In genomic region chr1:151151089-151151488, GRCm38 (mm10) we compare ENCODE assay signal across 36 mouse cellular contexts. TPM values are rescaled to one million over a fixed set of nuclear protein-coding genes. Genes with fewer than 3 reads are reported as not detected.
"Had no signal": no experiment of that assay in that cellular context is flagged by ENCODE, and none has a peak within 500 bp of the region (broad histone marks: within the 10 kb centered on the region; RNA-seq: fewer than 3 reads in every experiment).

No protein-coding gene starts in this region.

- ATAC-seq: hindbrain, embryonic 16.5 days; inflammation-experienced regulatory T-cells, adult 6 months; intestine, embryonic 15.5 days; liver, embryonic 12.5 days had no signal

- H3K4me1 ChIP-seq: hindbrain, embryonic 10.5 days; hindbrain, embryonic 12.5 days; intestine, embryonic 15.5 days; kidney, embryonic 15.5 days; limb, embryonic 10.5 days; limb, embryonic 12.5 days; liver, embryonic 12.5 days had no signal

- H3K9ac ChIP-seq: heart, embryonic 12.5 days; hindbrain, embryonic 12.5 days; hindbrain, embryonic 14.5 days; intestine, embryonic 15.5 days; kidney, embryonic 15.5 days; limb, embryonic 12.5 days; liver, embryonic 12.5 days; liver, embryonic 14.5 days had no signal

- H3K4me3 ChIP-seq: gastrocnemius, adult 2 months; heart, adult 2 months; heart, embryonic 12.5 days; hindbrain, embryonic 10.5 days; hindbrain, embryonic 12.5 days; intestine, embryonic 15.5 days; kidney, embryonic 15.5 days; layer of hippocampus, adult 2 months; left cerebral cortex, adult 2 months; limb, embryonic 10.5 days; limb, embryonic 12.5 days; liver, embryonic 12.5 days had no signal

- DNase-seq: gastrocnemius, adult 2 months; gastrocnemius, postnatal 10 days; gastrocnemius, postnatal 25 days; heart, adult 2 months; heart, postnatal 10 days; heart, postnatal 4 days; kidney, adult 18-20 months; kidney, postnatal 14 days; kidney, postnatal 36 days; liver; lung, adult 2 months had no signal

- H3K27ac ChIP-seq: gastrocnemius, adult 2 months; heart, adult 2 months; hindbrain, embryonic 10.5 days; hindbrain, embryonic 12.5 days; hindbrain, embryonic 14.5 days; intestine, embryonic 15.5 days; kidney, embryonic 15.5 days; kidney, postnatal 0 days; layer of hippocampus, adult 2 months; left cerebral cortex, adult 2 months; limb, embryonic 10.5 days; limb, embryonic 12.5 days; liver, embryonic 12.5 days; liver, embryonic 14.5 days had no signal

- H3K9me3 ChIP-seq: hindbrain, embryonic 10.5 days; hindbrain, embryonic 12.5 days; intestine, embryonic 15.5 days; kidney, embryonic 15.5 days; limb, embryonic 10.5 days; liver, embryonic 12.5 days had no signal

- H3K36me3 ChIP-seq: heart, embryonic 12.5 days; hindbrain, embryonic 10.5 days; hindbrain, embryonic 12.5 days; intestine, embryonic 15.5 days; kidney, embryonic 15.5 days; limb, embryonic 10.5 days; limb, embryonic 12.5 days; liver, embryonic 12.5 days had no signal

- H3K4me2 ChIP-seq: heart, embryonic 12.5 days; hindbrain, embryonic 12.5 days; hindbrain, embryonic 14.5 days; intestine, embryonic 15.5 days; kidney, embryonic 15.5 days; limb, embryonic 12.5 days; liver, embryonic 12.5 days had no signal

- H3K27me3 ChIP-seq: heart, embryonic 12.5 days; hindbrain, embryonic 12.5 days; intestine, embryonic 15.5 days; kidney, embryonic 15.5 days; limb, embryonic 12.5 days had no signal

RNA-seq across cellular contexts. Expression of gene Gm47985, which starts 31.2 kb away (rescaled TPM):
- total RNA-seq: gastrocnemius, adult 2 months; gastrocnemius, postnatal 25 days; granulocyte monocyte progenitor cell, adult 5-6 weeks; layer of hippocampus, adult 2 months; layer of hippocampus, postnatal 10 days; layer of hippocampus, postnatal 25 days; left cerebral cortex, adult 2 months; left cerebral cortex, postnatal 14 days; left cerebral cortex, postnatal 36 days had no signal
- polyA plus RNA-seq: heart, embryonic 14.5 days; hindbrain, embryonic 16.5 days; intestine, embryonic 15.5 days; lung, adult 2 months had no signal

RNA-seq across cellular contexts. Expression of gene Gm8947, which starts 41.1 kb away (rescaled TPM):
- total RNA-seq: gastrocnemius, postnatal 10 days; gastrocnemius, postnatal 4 days; granulocyte monocyte progenitor cell, adult 5-6 weeks; heart, adult 2 months; heart, postnatal 10 days; heart, postnatal 25 days; layer of hippocampus, adult 2 months; layer of hippocampus, postnatal 10 days; layer of hippocampus, postnatal 25 days; left cerebral cortex, adult 2 months; left cerebral cortex, postnatal 14 days; left cerebral cortex, postnatal 36 days had no signal
- polyA plus RNA-seq: heart, adult 2 months; heart, embryonic 14.5 days; heart, embryonic 16.5 days; hindbrain, embryonic 12.5 days; hindbrain, embryonic 14.5 days; hindbrain, embryonic 16.5 days; inflammation-experienced regulatory T-cells, adult 6 months; limb, embryonic 10.5 days; limb, embryonic 12.5 days; lung, adult 2 months had no signal

RNA-seq across cellular contexts. Expression of gene Gm47995, which starts 47.2 kb away (rescaled TPM):
- total RNA-seq: gastrocnemius, adult 2 months; gastrocnemius, postnatal 10 days; gastrocnemius, postnatal 25 days; gastrocnemius, postnatal 4 days; granulocyte monocyte progenitor cell, adult 5-6 weeks; heart, adult 2 months; heart, postnatal 10 days; heart, postnatal 25 days; heart, postnatal 4 days; layer of hippocampus, adult 2 months; layer of hippocampus, postnatal 10 days; layer of hippocampus, postnatal 25 days; left cerebral cortex, adult 2 months; left cerebral cortex, postnatal 14 days; left cerebral cortex, postnatal 36 days had no signal
- polyA plus RNA-seq: heart, adult 2 months; heart, embryonic 14.5 days; heart, embryonic 16.5 days; hindbrain, embryonic 12.5 days; hindbrain, embryonic 14.5 days; hindbrain, embryonic 16.5 days; inflammation-experienced regulatory T-cells, adult 6 months; intestine, embryonic 15.5 days; limb, embryonic 10.5 days; limb, embryonic 12.5 days; lung, adult 2 months had no signal

RNA-seq across cellular contexts. Expression of gene 3110040M04Rik, which starts 52.8 kb away (rescaled TPM):
- total RNA-seq: gastrocnemius, postnatal 10 days; gastrocnemius, postnatal 25 days; gastrocnemius, postnatal 4 days; granulocyte monocyte progenitor cell, adult 5-6 weeks; heart, adult 2 months; heart, postnatal 10 days; heart, postnatal 25 days; heart, postnatal 4 days; layer of hippocampus, adult 2 months; layer of hippocampus, postnatal 10 days; layer of hippocampus, postnatal 25 days; left cerebral cortex, adult 2 months; left cerebral cortex, postnatal 14 days; left cerebral cortex, postnatal 36 days had no signal
- polyA plus RNA-seq: heart, adult 2 months; heart, embryonic 14.5 days; heart, embryonic 16.5 days; hindbrain, embryonic 10.5 days; hindbrain, embryonic 14.5 days; hindbrain, embryonic 16.5 days; inflammation-experienced regulatory T-cells, adult 6 months; limb, embryonic 10.5 days; limb, embryonic 12.5 days; limb, embryonic 14.5 days; lung, adult 2 months had no signal

RNA-seq across cellular contexts. Expression of gene Gm47996, which starts 58.8 kb away (rescaled TPM):
- total RNA-seq: gastrocnemius, postnatal 10 days; gastrocnemius, postnatal 4 days; granulocyte monocyte progenitor cell, adult 5-6 weeks; heart, adult 2 months; heart, postnatal 10 days; heart, postnatal 25 days; heart, postnatal 4 days; layer of hippocampus, adult 2 months; layer of hippocampus, postnatal 10 days; layer of hippocampus, postnatal 25 days; left cerebral cortex, adult 2 months; left cerebral cortex, postnatal 14 days; left cerebral cortex, postnatal 36 days had no signal
- polyA plus RNA-seq: heart, adult 2 months; heart, embryonic 14.5 days; heart, embryonic 16.5 days; hindbrain, embryonic 12.5 days; hindbrain, embryonic 14.5 days; hindbrain, embryonic 16.5 days; inflammation-experienced regulatory T-cells, adult 6 months; intestine, embryonic 15.5 days; limb, embryonic 12.5 days; lung, adult 2 months had no signal
